Mouse (Mus musculus) spleen, adult 18-20 months (tissue): ENCODE results near the gene Carmil3.

Source experiments
- DNase-seq, 2 experiments: peaks; one replicate each; pipeline ENCODE4 v3.0.0; 2022; ENCODE audit warnings: mixed read lengths in 2 of 2

Gene Carmil3

GRCm38 (mm10) chr14:55495509-55496240 lies 5.2 kb downstream of the Carmil3 start:
- DNase-seq, result no peak

GRCm38 (mm10) chr14:55496761-55497448 lies 6.5 kb downstream of the Carmil3 start:
- peak in 1 of 2 experiments; percentile 15 for DNase-seq

DNA sequence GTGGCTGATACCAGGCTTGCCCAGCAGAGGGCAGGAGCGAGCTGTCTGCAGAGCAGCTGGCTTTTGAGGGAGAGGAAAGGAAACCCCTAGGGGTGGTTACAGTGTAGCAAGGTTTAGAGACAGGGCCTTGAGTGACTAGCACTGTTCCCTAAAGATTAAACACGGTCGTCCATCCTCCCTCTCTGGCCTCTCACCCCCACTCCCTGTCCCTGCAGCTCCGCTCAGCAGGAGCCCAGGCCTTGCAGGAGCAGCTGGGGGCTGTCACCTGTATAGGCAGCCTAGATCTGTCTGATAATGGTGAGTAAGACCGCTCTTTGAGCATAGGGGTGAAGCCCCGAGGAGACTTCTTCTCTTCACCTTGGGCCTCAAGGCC lies 7.0 kb downstream of the Carmil3 start:
- DNase-seq, result peak; percentile 76 to 89

DNA sequence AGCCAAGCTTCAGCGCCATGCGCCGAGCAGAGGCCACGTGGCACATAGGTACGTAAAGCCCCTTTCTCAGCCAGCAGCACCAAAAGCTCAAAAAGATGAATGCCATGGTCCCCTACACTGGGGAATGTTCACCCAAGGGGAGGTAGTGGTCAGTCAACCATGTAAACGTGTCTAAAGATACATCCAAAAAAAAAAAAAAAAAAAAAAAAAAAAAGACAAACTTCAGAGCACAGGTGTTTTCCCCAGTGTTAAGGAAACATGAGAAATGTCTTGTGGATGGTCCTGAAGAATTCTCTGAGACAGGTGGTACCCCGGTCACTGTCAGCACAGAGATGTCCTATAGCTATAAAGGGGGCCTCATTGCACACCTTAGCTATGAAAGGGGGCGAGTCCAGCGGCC lies 15.2 kb downstream of the Carmil3 start:
- no peak for DNase-seq

DNA sequence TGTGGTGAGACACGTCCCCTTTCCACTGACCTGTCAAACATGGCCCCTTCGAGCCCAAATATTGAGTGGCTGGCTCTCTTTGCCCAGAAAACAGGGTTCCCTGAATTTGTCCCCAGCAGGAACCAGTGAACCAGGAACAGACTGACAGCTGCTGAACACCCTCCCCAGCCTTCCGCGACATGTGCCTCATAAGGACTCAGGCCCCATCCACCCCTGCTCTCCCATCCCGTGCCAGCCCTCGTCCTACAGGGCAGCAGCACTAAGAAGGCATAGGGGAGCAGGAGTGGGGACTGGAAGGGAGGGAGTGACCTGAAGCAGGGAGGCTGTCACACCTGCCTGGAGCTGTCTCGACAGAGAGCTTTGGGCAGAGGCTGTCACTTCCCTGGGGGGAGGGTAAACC lies 17.4 kb downstream of the Carmil3 start:
- DNase-seq, result no peak

GRCm38 (mm10) chr14:55509540-55509939 lies 19.1 kb downstream of the Carmil3 start:
- DNase-seq, result no peak

GRCm38 (mm10) chr14:55510125-55510731 lies 19.8 kb downstream of the Carmil3 start, which contains the start of gene Cpne6:
TSS of gene Cpne6 (plus strand) at chr14:55510445.
- no peak for DNase-seq

DNA sequence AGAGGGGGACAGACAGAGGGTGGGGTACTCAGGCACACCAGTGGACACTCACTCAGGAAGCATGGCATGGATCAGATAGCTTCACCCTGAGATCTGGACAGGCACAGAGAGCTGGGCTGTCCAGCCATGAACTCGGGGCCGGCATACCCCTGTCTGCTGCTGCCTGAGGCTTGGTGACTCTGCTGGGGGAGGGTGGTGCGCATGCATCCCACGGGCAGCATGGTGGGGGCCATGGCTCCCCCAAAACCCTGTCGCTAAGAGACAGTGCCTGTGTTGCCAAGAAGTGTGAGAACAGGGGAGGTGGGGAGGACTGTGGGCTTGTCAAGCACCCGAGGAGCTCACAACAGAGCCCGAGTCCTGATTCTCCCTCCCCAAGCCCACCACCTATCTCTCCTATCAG lies 20.6 kb downstream of the Carmil3 start:
- DNase-seq, result no peak

DNA sequence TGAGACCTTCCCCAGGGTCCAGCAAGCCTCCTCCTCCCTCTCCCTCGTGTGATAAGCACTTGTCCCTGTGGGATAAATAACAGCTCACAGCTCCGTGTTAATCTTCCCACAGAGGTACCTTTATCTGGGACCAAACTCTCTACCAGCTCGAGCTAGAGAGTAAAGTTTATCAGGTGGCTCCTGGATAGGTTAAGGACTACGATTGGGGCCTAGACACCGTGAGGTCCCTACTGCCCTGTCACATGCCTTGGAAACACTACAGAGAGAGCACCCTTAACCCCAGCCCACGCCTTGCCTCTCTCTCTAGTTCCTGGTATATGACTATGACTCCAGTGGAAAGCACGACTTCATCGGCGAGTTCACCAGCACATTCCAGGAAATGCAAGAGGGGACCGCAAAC lies 23.5 kb downstream of the Carmil3 start:
- no peak for DNase-seq

DNA sequence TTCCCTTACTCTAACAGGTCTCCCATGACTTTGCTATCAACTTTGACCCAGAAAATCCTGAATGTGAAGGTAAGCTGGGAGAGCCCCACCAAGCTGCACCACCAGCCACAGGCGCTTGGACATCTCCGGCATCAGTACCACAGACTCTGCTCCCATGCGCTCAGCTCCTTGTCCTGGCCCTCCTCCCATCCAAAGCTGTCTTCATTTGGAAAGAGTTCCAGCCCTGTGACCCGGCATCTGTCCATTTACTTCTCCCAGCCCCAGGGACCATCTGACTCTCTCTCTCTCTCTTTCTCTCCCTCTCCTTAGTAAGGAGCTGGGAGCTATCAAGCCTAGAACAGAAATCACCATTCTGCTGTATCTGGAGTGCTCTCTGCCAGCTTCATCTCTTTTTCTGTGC lies 25.4 kb downstream of the Carmil3 start:
- no peak for DNase-seq

- DNase-seq, result no peak
Observed at GRCm38 (mm10) chr14:55518897-55519296, 28.4 kb downstream of the Carmil3 start.

DNA sequence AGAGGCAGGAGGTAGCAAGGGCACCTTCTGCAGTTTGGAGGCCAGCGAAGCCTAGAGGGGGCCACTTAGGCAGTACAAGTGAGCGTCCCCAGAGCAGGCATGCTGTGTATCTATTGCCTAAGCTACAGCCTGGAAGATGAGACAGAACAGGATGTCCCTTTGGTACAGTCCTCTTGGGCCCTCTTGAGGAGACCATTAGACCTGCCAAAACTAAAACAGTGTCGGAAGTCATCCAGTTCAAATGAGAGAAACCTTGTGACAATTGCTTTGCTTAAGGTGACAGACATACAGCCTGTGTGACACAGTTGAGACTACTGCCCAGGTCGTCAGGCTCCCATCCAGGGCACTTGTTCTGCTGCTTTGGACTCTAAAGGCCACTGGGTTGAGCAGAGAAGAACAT lies 29.2 kb downstream of the Carmil3 start:
- no peak for DNase-seq

GRCm38 (mm10) chr14:55520451-55521361 lies 30.3 kb downstream of the Carmil3 start:
- no peak for DNase-seq

DNA sequence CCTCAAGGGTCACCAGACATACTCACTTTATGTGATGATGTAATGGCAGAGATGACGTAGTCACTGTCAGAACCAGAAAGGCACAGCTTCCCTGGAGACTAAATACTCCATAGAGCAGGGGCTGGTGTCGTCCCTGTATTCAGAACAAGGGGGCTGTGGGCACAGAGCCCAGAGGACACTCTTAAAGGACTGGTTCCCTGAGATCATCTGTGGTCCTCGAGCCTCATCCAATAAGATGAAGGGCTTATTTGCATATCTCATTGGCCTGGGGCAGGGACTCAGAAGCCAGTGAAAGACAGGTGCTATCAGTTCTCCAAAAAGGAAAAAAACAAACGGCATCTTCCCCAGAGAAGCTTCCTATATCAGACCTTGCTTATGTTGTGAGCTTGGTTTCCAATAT lies 33.6 kb downstream of the Carmil3 start:
- no peak for DNase-seq

DNA sequence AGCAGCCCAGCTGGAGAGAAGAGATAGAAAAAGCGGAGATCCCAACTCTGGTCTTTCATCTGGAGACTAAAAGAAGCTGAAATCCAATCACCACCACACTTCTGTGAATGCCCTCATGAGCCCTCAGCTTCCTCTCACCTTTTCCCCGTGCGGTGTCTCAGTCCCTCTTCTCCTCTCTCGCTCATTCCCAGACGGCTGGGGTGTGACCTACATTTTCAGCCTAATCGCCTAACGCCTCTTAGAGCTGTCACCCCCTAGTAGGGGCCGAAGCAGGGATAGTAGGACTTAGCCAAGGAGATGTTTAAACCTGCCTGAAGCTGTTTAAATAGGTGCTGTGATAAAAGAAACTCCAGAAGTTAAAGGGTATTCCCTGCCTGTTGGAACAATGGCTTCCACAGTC lies 34.3 kb downstream of the Carmil3 start, which contains the start of gene Nrl:
TSS of gene Nrl (minus strand) at position 197 of the 400 bp plus-strand sequence.
- no peak for DNase-seq

DNA sequence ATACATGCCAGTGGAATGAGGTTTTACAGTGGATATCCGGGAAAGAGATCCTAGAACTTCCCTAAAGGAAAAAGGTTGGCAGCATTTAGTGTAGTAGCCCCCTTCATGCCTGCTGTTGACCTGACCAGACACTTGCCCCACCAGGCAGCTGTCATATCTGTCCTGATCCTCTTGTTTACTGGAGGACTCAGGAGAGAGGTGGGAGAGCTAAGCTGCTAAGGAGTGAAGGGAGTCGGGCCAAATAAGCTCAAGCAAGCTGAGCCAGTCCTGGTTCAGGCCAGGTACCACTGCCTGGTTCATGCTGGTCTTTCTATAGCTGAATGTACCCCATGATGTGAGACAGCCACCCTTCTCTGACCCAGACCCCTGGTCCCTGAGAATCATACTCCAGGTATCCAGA lies 36.2 kb downstream of the Carmil3 start:
- no peak for DNase-seq

GRCm38 (mm10) chr14:55527940-55528339 lies 37.5 kb downstream of the Carmil3 start:
- DNase-seq, result peak in 1 of 2 experiments; percentile 38

GRCm38 (mm10) chr14:55536116-55536745 lies 45.8 kb downstream of the Carmil3 start:
- peak in 1 of 2 experiments; percentile 58 for DNase-seq

GRCm38 (mm10) chr14:55540067-55540786 lies 49.8 kb downstream of the Carmil3 start, which contains the start of gene Pck2:
TSS of gene Pck2 (plus strand) at chr14:55540266.
- DNase-seq, result peak; percentile 76 to 81

DNA sequence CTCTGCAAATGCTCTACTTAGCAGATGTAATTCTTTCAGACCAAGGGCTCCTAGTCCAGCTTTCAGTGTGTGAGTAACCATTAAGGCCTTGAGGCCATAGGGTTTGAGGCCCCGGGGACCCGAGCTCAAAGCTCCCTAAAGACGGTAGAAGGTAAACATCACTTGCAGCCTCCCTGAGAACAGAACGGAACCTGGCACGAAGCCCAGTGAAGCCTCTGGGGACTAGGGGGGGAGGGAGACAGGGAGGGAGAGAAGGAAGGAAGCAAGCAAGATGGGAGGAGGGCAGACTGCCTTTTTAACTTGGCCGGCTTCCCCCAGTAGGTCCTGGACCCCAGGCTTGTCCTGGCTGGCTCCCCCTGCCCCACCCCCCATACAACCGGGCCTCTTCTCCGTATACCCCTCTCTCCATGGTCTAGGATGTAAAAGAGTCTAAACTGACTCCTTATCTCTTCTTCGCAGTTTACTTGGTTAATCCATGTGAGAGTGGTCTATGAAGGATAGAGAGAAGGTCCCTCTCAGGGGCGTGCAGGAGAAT lies 50.4 kb downstream of the Carmil3 start:
- peak; percentile 88 to 89 for DNase-seq

DNA sequence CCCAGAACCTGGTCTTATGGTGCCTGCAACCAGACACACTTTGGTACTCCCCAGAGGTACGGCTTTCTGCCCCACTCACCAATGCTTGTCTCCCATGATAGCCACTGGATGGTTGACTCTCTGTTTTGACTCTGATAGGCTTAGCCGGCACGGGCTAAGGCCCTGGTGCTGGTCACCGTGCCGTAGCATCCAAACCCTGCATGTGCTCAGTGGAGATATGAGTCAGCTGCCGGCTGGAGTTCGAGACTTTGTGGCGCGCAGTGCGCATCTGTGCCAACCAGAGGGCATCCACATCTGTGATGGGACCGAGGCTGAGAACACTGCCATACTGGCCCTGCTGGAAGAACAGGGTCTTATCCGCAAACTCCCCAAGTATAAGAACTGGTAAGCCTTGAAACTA lies 51.8 kb downstream of the Carmil3 start:
- DNase-seq, result no peak
